Mouse (Mus musculus) fat pad, adult 2 months (tissue): ENCODE measurements around the gene Ptpn4.

ENCODE experiments used
- DNase-seq: peaks from one replicate; pipeline ENCODE4 v3.0.0-alpha.2; 2011; ENCODE audit warnings: low read depth, low spot score; ENCODE audit errors: extremely low read depth

The Ptpn4 gene

DNA sequence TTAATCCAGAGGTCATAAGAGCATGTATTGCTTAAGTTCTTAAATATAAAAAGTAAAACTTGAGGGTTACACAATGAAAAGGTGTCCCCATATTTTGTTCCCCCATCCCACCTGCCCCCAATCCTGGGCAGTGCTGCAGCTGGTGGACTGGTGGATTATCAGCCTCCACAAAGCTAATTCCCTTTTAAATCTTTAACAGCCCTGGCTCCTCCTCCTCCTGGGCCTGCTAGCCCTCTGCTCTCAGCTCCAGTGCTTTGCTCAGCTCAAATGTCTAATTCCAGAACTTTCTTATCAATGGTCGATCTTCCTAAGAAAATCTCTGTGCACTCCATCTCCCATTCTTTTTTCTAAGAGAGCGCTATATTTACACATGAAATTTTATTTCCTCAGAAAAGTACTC is 191.1 kb downstream of the Ptpn4 start:
- DNase-seq: no peak

DNA sequence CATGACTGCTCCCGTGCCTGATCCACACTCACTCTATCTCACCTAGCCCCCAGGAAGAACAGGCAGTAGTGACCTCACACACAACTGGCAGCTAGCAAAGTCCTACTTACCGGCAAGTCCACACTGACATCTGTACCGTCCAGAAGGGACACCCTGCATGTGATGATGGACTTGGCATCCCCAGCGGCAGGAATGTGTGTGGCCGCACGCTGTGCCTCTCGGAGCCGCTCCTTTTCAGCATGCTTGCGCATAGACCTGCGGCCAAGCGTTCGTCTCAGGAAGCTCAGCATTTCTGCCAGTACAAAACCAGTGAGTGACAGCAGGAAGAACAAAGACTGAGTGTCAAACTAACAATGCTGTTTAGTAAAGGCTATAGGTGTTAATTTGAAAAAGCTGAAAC is 195.0 kb downstream of the Ptpn4 start:
- no peak for DNase-seq

GRCm38 (mm10) chr1:119641090-119641812 is 196.2 kb downstream of the Ptpn4 start:
- no peak for DNase-seq

- no peak for DNase-seq
Measured at GRCm38 (mm10) chr1:119640006-119640405, 197.4 kb downstream of the Ptpn4 start.

DNA sequence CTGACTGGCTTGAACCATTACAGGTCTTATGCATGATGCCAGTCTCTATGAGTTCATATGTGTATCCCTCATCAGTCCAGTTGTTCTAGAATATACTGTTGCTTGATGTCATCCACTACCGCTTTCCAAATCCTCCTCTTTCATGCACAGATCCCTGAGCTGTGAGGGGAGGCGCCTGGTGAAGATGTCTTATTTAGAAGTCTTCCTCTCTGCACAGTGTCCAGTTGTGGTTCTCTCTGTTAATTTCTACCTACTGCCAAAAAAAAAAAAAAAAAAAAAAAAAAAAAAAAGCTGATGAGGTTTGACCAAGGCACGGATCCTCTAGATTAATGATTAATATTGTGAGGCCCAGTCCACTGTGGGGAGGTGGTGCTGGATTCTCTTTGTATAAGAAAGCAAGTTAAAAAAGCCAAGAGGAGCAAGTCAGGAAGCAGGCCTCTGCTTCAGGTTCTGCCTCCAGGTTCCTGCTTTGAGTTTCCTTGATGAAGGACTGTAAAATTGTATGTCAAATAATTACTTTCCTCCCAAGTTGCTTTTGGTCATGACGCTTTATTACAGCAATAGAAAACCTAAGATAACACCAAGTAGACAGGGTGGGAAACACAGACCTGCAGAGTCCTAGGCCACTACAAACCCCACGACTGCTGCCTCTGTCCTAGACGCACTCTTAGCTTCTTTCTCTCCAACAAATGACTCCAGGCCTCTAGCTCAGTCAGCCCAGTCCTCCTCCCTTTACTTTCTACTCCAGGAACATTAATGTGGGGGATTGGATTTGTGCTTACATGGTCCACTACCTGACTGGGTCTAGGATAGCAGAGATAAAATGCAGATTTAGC is 200.0 kb downstream of the Ptpn4 start:
- DNase-seq: no peak

- no peak for DNase-seq
Measured at GRCm38 (mm10) chr1:119634746-119635145, 202.7 kb downstream of the Ptpn4 start.

DNA sequence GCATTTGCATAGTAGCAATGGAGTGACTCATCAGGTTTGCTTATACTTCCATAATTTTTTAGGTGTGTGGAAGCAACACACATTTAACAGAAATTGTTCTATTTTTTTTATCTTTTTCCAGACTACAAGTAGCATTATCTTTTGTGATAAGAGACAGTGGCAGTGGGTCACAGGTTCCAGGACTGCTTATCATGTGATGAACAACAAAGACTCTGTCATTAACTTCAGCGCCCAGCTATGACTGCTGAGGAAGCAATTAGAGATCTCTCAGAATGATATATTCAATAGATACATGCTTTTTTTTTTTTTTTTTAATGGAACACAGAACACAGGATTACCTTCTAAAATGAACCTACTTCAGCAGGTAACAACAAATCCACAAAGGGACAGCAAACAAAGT is 207.0 kb downstream of the Ptpn4 start:
- DNase-seq: no peak

GRCm38 (mm10) chr1:119626837-119627236 is 210.6 kb downstream of the Ptpn4 start:
- no peak for DNase-seq

GRCm38 (mm10) chr1:119624444-119624843 is 213.0 kb downstream of the Ptpn4 start:
- no peak for DNase-seq

DNA sequence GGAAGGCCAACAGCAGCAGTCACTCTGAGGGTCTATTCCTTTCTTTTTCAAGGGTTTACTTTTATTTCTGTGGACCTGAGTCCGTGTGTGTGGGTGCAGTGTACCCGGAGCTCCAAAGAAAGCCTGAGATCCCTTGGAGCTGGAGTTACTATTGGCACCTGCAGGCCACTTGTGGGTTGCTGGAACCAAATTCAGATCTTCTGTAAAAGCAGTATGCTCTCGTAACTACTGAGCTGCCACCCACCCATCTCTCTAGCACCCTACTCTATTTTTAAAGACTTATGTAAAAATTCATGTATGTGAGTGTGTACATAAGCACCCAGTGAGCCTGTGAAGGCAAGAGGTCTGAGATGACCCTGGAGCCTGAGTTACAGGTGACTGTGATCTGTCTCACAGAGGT is 232.0 kb downstream of the Ptpn4 start:
- DNase-seq: no peak
